Mouse (Mus musculus) 3134 (cell line): ENCODE data around the gene Azin2.

Source experiments
- DNase-seq: peaks from one replicate; pipeline ENCODE4 v3.0.0-alpha.2; 2011; ENCODE audit warnings: low spot score; ENCODE audit not compliant: insufficient read length; ENCODE audit errors: extremely low read depth

Gene Azin2

DNA sequence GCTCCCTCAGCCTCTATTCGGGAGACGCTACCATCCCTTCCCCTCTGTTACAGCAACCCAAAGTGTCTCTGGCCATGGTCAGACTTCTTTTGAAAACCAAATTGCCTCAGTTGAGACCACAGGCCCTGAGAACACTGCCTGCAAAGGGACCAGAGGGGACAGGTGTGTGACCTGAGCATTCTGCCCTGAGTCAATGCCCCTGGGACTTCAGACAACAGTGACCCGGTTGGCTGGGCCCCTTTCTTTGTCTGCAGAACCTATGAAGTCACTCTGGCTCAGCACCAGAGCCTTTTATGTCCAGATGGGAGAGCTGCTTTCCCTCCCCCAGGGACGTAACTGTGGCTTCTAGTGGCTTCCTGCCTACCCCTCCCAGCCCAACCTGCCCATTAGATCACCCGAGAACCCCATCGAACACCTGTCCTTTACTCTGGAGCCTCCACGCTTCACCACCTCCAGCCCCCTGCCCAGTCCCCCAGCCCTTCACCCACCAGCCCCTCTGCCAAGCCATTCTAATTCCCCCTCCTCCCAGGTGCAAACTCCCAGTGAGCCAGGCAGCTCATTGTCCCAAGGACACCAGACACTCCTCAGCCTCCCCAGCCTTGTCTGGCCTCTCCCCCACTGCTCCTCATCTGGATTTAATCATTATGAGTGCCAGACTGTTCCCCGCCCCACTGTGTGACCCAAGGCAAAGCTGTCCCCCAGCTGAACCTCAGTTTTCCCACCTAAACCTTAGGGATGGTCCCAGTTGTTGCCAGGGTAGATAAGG is 58.0 kb downstream of the Azin2 start:
- DNase-seq = no peak

DNA sequence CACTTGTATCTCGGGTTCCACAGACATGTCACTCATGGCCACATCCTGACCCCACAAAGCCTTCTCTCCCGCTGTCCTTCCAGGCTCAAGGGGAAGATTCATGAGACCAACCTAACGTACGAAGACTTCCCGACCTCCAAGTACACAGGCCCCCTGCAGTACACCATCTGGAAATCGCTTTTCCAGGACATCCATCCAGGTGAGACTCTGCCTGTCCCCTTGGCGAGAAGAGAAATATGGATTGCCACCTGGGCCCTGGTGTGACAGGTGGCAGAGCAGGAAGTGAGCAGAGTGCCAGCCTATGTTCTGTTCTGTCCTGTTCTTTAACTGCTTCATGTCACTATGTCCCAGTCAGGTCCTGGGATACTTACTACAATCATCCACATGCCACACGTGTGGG is 59.9 kb downstream of the Azin2 start:
- no peak for DNase-seq

DNA sequence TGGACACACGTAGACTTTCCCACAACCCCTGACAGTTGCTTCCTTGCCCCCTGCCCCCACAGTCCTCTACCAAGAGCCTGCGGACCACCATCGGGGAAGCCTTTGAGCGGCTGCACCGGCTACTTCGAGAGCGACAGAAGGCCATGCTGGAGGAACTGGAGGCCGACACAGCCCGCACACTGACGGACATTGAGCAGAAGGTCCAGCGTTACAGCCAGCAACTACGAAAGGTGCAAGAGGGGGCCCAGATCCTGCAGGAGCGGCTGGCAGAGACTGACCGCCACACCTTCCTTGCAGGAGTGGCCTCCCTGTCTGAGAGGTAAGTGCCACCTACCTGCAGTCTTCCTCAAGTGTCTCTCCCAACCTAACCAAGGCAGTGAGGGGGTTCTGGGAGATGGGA is 61.8 kb downstream of the Azin2 start:
- no peak for DNase-seq

DNA sequence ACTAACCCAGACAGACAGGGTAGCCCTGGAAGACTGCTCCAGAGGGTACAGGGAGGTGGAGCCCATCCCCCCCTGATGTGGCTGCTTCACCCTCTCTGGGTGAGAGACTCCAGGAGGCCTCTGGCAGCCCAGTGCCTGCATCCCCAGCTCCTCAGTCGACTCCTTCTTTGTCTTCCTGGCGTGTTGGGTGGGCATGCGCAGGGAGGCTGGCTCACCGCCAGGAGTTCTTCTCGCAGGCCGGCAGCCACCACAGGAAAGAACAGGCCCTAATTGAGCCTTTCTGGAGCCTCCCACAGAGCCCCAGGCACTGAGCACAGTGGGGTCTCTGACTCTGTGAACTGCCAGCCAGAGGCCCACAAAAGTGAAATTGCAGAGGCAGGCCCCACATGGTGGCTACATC is 62.9 kb downstream of the Azin2 start:
- DNase-seq = no peak

DNA sequence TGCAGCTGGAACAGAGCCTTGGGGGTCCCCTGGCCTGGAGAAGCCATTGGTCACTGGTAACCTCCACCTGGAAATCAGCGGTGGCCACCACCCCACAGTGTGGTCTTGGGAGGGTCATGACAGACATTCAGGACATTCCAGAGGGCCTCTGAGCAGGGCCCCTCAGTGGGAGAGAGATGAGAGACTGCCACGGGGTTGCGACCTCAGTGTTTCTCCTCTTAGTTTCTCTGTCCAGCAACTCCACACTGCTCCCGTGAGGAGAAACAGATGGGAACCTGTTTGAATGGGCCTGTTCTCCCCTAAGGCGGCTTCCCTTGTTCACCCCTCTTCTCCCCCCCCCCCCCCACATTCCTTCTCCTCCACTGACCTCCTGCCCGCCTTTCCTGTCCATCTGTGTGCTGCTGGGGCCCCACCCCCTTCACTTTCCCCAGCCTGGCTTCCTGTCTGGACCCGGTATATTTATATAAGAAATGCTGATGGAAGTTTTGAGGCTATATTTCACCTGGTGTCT is 64.3 kb downstream of the Azin2 start:
- DNase-seq = no peak

DNA sequence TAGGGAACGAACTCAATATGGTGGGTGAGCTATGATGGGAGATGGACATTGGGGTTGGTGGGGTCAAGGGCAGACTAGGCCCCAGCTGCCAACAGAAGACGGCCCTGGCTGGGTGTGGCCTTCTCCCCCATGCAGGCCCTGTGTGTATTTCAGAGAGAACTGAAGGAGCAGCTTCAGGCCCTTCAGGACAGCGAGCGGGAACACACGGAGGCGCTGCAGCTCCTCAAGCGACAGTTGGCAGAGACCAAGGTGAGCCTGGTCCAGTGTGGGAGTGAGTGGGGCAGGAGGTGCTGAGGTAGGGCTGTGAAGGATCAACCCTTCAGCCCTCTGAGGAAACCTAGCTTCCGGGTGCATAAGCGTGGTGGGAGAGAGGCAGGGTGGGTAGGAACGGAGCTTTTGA is 65.6 kb downstream of the Azin2 start:
- no peak for DNase-seq

DNA sequence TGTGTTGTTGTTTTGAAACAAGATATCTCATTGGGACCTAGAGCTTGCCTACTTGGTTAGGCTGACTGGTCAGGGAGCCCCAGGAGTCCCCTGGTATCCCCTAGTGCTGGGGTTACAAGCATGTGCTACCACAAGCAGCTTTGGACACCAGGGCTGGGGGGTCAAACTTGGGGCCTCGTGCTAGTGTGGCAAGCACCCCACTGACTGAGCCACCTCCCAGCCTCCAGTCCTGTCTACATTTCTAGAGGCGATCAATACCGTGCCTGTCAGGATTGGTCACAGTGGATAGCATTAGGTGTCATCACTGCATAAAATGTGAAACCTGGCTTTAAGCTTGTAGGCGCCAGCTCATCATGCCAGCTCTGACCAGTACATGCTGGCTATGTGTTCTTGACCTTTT is 66.4 kb downstream of the Azin2 start:
- DNase-seq = no peak

DNA sequence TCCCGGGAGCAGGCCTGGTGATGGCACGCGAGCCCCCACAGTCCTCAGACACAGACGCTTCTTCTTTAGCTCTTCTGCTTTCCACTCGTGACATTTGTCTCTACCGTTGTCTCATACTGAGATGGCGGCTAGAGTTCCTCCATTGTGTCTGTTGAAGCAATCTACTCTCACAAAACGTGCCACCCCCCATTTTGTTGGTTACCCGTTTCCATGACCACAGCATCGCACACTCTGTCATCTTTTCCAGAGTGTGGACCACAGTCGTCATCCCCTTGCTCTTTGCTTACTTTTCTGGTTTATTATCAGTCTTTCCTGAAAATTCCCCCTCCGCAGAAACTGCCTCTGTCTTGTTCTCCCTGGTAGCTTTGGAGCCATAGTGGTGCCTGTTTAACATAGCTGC is 68.1 kb downstream of the Azin2 start:
- DNase-seq = no peak

DNA sequence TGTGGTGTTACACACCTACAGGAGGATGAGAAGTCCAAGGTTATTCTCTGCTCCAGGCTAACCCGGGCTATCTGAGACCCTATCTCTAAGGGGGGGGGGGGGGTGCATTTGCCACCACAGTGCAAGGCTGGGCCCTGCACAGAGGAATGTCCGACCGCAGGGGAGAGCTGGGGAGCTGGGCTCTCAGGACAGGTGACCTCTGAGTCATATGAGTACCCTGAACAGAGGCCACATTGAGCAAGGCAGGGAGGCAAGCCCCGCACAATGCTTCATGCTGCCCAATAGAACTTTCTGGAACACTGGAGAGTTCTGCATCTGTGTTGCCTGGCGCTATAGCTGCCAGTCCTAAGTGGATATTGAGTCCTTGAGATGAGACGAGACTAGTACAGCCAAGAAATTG is 70.1 kb downstream of the Azin2 start:
- DNase-seq = no peak

DNA sequence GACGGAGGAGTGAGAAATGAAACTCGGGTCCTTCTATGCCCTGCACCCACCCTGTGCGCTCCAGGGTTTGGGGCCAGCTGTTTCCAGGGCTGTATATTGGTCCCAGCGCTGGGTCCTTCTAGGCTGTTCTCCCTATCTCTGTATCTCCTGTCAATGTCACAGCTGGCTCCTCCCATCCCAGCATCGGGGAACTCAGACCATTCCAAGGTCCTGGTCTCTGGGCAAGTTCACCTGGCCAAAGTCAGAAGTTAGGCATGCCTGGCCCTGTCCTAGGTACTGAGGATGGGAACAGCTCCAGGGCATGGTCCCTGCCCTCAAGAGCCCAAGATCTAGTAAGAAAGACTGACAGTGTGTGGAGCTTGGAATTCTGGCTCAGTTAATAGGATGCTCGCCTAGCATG is 70.5 kb downstream of the Azin2 start:
- no peak for DNase-seq

DNA sequence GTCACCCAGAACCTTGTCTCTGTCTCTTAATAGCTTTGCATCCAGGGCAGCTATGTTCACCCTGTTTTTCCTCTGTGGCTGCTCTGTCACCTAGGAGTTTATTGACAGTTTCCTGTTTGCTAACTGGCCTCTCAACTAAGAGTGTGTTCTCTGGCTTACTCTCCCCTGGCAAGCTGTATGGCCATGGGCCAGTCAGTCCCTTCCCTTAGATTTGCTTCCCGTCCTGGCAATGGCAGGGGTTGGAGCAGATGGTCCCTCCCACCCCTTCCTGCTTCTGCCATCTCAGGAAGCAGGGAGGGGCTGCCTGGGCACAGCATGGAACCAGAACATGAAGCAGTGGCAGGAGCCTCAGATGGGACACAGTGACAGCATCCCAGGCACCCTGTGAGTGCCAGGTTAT is 71.1 kb downstream of the Azin2 start:
- no peak for DNase-seq

DNA sequence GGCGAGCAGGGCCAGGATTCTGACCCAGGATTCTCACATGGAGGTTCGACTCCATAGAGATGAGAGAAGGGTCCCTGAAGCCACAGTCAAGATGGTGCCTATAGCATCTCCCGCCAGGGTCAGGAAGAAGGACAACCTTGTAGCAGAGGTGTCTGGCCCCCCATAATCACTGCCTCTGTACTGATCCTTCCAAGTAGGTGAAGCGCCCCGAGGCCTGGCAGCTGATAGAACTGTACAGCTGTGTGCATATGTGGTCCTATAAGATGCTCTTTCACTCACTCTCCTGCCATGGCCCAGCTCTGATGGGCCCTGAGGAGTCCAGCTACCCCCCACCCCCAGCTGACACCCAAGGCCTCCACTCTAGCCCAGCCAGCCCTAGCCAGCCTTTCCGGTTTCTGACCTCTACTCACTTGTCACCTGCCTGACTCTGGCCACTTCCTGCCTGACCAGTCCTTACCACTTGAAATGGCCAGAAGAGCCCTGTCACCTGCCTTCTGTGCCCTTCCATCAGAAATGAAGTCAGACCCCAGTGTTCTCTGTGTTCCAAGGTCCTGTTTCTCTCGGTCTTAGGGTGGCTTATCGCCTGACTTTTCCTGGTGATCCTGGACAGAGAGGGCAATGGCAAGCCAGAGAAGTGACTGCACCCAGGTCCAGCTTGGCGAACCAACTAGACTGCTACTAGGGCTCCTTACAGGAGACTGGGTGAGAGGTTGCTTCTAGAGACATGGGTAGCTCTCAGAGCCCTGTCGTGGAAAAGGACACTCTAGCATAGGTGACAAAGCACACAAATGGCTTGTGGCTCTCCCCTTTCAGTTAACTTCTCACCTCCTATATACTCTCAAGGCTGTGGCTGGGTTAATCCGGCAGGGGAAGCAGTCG is 72.3 kb downstream of the Azin2 start:
- no peak for DNase-seq

DNA sequence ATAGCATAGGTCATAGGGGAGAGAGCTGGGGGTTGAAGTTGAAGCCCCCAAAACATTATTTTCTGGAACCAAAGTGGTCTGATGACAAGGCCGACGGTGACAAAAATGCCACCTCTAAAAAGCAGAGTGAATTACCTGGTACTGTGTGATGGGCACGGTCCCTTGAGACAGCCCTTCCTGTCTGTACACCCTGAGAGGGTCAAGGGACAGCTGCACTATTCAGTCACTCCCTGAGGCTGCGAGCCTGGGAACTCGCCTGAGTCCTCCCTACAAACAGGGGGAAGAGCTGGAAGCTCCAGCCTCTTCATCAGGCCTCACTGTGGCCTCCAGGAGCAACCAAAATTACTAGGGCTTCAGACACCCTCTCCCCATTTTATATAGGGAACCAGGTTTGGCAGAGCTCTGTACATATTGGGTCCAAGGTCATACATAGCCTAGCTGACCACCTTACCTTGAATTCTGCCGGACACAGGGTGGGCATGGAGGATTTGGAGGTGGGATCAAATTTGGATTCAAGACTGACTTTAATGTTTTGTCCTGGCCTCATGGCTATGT is 73.7 kb downstream of the Azin2 start:
- no peak for DNase-seq

DNA sequence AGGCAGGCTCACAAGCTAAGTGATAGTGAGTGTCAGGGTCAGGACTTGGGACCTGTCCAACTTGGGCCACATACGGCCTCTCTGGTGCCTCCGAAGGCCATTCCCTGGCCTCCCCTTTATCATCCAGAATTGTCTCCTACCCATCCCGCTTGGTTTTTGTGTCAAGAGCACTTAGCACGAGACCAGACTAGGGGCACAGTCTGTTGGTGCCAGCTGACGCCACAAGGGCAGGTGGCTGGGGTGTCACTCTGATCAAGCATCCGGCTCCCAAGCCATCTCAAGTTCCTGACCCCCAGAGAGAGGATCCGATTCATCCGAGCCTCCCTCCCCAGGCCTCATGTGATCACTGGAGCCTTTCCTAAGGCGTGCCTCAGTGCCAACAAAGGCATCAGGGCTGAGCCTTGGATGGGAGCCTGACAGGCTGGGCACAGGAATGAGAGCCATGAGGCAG is 74.6 kb downstream of the Azin2 start:
- DNase-seq = no peak

DNA sequence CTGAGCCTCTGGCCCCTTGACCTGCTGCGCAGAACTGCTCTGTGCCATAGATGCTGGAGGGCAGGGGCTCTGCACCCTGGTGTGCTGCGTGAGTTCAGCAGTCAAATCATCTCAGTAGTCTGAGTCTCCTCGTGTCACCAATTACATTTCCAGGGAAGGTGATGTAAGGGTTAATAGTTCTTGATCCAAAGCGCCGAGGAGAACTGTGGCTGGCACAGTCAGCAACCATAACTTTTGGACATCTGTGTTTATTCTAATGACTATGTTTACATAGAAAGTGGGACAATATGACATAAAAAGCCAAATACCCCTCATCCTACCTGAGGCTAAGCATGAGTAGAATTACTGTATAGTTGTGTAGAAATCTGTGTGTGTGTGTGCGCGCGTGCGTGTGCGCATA is 75.2 kb downstream of the Azin2 start:
- no peak for DNase-seq

DNA sequence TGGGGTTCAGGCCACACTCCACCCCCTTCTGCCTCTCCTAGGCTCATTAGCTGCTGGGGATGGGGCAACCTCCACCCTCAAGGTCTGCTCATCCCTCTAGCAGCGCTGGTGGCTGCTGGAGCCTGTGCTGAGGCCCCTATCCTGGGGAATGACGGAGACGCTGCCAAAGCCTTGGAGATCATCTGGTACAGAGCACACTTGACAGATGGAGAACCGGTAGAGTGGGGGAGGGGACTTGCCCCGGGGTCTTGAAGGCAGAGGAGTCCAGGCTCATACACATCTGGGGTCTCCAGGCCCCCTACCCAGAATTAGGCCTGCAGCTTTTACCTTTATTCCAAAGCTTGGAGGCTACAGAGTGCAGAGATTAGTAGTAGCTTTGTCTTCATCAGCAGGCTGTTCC is 75.7 kb downstream of the Azin2 start:
- DNase-seq = no peak

DNA sequence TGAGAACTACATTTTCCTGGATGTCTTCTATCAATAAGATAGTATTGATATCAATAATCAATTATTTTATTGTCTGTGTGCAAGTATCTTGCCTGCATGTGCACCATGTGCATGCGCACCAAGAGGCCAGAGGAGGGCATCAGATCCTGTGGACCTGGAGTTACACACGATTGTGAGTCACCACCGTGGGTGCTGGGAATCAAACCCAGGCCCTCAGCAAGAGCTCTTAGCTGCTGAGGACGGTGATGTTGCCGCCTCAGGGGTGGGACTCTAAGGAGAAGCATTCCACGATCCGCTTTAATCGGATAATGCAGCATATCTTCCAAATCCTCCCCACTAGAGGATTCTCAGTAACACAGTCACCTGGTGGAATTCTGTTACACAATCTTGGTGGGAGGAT is 76.7 kb downstream of the Azin2 start:
- DNase-seq = no peak

DNA sequence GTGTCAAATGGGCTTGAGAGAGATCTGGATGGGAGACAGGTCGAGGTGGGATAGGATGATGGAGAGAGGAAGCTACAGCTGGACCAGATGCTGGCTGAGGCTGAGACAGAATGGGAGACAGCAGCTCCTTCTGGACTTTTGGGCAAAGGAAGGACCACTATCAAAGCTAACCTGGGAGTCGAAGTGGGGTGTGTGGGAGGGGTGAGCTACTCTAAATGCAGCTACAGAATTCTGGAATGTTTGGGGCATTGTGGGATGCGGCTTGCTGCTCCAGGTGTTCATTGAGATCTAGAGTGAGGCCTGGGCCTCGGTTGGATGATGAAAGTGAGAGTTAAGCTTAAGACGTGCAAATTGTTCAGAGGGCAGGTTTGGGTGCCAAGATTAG is 77.5 kb downstream of the Azin2 start:
- DNase-seq = no peak

DNA sequence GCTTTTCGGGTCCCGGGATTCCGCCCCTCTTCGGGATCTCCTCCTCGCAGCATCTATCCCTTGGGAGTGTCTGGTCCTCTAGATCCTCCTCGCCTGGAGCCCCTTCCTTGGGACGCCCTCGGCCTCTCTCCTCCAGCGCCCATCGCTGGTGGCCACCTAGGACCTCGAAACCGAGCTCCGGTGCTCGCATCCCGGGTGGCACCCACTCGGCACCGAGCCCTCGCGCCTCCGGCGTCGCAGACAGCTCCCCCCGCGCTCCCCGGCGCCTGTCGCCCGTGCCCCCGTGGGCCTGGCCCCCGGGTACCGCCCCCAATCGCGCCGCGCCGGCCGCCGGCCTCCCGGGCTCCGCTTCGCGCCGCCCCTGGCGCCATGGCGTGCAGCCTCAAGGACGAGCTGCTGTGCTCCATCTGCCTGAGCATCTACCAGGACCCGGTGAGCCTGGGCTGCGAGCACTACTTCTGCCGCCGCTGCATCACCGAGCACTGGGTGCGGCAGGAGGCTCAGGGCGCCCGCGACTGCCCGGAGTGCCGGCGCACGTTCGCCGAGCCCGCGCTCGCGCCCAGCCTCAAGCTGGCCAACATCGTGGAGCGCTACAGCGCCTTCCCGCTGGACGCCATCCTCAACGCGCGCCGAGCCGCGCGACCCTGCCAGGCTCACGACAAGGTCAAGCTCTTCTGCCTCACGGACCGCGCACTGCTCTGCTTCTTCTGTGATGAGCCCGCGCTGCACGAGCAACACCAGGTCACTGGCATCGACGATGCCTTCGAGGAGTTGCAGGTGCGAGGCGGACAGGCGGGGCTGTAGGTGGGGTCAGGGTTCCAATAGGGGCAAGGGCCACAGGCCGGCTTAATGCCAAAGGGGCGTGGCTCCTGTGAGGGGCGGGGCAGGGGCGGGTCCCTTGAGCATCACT is 78.2 kb downstream of the Azin2 start:
- no peak for DNase-seq

DNA sequence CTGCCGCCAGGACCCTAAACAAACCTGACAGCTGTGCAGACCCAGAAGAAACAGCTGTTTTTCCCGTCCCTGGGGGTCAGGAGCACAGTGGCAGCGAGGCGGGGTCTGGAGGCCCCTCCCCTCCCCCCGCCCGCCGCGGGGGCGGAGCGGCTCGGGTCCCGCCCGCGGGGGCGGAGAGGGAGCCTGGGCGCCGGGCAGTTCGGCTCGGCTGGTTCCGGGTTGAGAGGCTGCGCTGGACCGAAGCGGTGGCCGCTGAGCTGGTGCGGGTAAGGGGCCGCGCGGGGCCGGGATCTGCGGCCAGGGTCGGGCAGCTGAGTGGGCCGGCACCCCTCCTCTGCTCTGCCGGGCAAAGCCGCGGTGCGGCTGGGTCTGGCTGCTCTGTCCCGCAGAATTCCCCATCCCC is 78.9 kb downstream of the Azin2 start, which contains the start of gene Trim62:
Trim62 (plus strand) TSS at position 202 of the 403 bp plus-strand sequence.
- DNase-seq = no peak
